Mouse (Mus musculus) erythroblast, adult 5-6 weeks (primary cell): ENCODE measurements around the gene Ackr2. TPM values are rescaled to one million over a fixed set of nuclear protein-coding genes. Genes with fewer than 3 reads are reported as not detected.

Source experiments
- ATAC-seq: replicated peaks from 2 replicates; pipeline ENCODE4 v1.8.0; 2016; ENCODE audit warnings: moderate number of reproducible peaks, mild to moderate bottlenecking, moderate TSS enrichment, inconsistent platforms; ENCODE audit not compliant: poor library complexity, low FRiP score, severe bottlenecking
- total RNA-seq, 2 experiments: library from RNA; stranded (forward) in 1 of 2; stranded (reverse) in 1 of 2; fragments of 150-400 nt in 1 of 2; fragments of 200-764, 138-1000 nt in 1 of 2; gene quantifications; 2 replicates each; pipeline versions ENCODE4 v1.2.3 to v1.2.4; 2015 to 2017; ENCODE audit warnings: low replicate concordance in 2 of 2

Gene Ackr2
- total RNA-seq (2015; ENCODE audit: low replicate concordance) = not detected in 2 replicates
- 0.09 TPM in 1 of 2 replicates, not detected in the other for total RNA-seq (2017; ENCODE audit: low replicate concordance)

- no peak for ATAC-seq
Observed at GRCm38 (mm10) chr9:121898245-121898644, at the start of gene Ackr2. Ackr2 (plus strand) TSS chr9:121898355.

DNA sequence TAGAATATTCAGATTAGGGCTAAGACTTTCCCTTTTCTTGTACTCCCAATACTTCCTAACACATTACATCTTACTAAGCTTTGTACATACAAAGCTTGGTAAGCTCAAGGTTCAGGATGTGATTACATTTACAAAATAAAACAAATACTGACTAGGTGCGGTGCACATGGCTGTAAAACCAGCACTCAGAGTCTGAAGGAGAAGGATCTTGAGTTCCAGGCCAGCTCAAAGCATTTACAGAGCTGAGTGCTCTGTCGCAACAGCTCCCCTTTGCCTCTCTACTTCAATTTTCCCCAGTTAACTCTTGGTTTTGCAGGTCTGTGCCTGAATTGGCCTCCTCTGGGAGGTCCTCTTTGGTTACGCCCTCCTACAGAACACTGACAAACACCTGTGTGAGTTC is 43.9 kb upstream of the Ackr2 start:
- ATAC-seq = no peak

- peak; percentile 51 for ATAC-seq
Observed at GRCm38 (mm10) chr9:121856649-121857416, 41.3 kb upstream of the Ackr2 start.

DNA sequence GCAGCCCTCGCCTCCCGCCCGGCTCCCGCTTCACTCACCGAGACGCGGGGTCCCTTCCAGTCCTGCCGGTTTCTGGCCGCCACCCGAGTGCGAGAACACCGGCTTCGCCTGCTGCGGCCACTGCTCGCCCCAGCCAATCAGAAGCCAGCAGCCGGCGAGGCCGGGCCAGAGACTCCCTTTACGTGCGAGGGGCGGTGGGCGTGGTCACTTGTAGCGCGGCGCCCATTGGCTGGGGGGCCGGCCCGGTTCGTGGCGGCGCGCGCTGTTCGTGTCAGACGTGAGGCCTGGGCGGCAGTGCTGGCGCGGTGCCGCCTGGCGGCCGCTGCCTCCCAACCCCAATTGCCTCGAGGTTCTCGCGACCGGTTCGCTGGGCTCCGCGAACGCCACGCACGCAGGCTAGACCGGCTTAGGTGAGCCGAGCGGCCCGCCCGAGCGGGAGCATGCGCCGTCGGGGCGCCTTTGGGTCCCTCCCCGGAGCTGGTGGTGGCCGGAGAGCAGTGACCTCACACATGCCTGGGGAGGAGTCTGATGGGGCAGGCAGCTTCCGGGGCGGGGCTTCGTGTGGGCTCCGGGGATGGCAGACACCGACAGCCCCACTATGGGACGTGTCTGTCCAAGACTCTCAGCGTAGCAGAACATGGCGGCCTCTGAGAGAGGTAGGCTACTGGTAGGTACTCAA is 40.5 kb upstream of the Ackr2 start:
- ATAC-seq = peak; percentile 94

DNA sequence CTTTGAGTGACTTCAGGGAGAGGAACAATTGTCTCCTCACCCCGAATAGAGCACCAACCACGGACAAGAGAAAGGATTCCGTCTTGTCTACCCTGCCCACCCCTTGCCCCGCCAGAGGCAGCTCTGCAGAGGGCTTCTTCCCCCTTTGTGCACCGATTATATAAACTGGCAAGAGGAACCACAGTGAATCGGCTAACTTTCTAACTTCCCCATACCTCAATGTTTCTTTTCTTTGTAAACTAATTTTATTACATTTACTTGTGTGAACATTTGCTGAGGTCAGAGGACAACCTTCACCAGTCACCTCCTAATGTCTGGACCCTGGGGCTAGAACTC is 40.0 kb upstream of the Ackr2 start, which contains the start of gene Higd1a:
Gene Higd1a, minus strand, starts transcription at position 210 of the 336 bp plus-strand sequence.
- ATAC-seq = no peak

- no peak for ATAC-seq
Observed at GRCm38 (mm10) chr9:121859345-121859744, 38.8 kb upstream of the Ackr2 start.

DNA sequence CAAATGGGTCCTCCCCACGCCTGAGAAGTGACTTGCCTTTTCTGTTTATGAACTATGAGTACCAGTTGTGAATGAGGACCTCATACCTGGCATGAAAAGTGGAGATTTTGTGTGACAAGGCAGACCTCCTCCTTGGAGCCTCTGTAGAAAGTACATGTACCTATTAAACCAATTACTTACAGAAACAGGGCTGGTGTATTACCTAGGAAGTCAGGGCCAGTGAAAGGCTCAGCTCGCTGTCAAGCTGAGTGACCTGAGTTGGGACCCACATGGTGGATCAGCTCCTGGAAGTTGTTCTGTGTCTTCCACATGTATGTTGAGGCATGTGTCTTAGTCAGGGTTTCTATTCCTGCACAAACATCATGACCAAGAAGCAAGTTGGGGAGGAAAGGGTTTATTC is 37.2 kb upstream of the Ackr2 start:
- no peak for ATAC-seq

- ATAC-seq = no peak
Observed at GRCm38 (mm10) chr9:121864837-121865236, 33.3 kb upstream of the Ackr2 start.

DNA sequence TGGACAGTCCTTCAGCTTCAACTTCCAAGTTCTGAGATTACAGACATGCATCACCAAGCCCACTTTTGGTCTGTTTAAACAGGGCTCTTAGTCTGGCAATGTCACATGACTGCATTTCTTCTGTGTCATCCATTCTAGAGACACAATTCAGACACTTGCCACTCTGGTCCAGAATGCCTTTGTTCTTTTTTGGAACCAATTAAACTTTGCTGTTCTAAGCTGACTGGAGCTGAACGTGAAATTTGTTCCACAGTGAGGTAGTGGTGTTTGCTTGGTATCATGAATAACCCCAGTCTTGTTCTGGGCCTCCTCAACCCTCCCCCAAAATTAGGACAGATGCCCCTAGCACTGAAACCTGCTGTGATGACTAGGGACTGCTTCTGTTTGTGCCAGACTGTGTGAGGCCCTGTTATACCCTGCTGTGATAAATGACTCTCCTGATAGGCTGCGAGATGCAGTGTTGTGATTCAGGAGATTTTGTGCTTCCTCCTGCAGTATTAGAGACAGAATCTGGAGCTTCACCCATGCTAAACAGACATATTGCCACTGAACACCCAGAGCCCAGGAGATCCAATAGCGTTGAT is 32.6 kb upstream of the Ackr2 start:
- no peak for ATAC-seq

GRCm38 (mm10) chr9:121867632-121868031 is 30.5 kb upstream of the Ackr2 start:
- ATAC-seq = no peak

GRCm38 (mm10) chr9:121868236-121868635 is 29.9 kb upstream of the Ackr2 start:
- ATAC-seq = no peak

- ATAC-seq = no peak
Observed at GRCm38 (mm10) chr9:121869432-121869831, 28.7 kb upstream of the Ackr2 start.

- ATAC-seq = no peak
Observed at GRCm38 (mm10) chr9:121869973-121870515, 28.1 kb upstream of the Ackr2 start.

DNA sequence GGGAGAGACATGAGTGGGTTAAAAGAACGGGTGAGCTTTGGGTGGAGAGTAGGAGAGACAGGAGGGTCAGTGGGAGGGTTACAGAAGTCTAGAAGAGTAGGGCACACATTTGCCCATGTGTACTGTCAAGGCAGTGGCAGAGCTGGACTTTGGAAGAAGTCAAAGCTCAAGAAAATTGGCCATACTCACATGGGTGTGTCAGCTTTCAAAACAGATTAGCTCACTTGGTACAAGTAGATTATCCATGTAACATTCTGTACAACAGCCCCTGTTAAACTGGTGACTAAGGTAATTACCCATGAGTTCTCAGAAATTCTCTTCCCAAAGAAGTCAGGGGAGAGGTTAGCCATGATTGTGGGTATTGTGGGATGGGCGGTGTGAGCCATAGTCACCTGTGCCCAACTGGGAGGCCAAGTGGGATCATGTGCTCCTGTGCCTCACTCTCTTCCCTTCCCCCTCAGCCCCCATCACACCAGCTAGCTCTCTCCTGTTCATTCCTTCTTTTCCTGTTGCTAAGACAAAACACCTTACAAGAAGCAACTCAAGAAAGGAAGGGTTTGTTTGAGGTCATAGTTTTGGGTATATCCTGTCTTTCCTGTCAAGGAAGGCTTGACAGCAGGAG is 26.0 kb upstream of the Ackr2 start:
- no peak for ATAC-seq

DNA sequence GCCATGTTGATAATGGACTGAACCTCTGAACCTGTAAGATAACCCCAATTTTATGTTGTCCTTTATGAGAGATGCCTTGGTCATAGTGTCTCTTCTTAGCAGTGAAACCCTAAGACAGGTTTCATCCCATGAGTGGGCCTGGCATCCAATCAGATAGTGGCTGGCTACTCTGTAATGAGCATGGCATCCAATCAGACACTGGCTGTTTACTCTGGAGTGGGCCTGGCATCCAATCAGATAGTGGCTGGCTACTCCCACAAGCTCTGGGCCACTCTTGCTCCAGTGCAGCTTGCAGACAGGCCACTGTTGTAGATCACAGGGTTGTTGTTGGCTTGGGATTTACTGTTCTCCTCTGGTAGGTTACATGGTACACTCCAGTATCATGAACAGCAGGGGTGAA is 24.6 kb upstream of the Ackr2 start:
- no peak for ATAC-seq

DNA sequence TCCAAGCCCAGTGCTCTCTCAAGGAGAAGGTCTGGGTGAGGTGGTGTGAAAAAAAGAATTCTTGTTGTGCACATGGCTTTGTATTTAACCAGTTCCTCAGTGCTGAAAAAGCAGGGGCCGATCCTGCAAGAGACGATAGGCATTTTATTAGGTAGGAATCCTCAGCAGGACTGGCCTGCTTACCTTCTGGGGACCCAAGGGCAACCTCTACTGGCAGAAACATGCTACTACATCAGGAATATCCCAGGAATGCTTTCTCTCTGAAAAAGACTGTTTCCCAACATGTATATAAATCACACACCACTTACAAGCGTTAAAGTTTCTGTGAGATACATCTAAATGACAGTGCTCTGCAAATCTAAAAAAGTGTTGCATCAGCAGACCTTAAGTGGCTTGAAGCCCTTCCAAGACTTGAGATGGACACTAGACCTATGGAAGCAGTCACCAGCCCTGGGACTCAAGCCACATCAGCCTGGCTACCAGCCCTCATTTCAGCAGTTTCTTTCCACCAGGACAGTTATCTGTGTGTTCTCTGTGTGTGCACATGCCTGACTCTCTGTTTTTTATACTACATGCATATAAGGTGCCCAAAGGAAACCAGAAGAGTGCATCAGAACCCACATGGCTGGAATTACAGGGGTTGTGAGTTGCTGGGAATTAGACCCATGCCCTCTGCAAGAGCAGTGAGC is 21.0 kb upstream of the Ackr2 start:
- peak; percentile 65 for ATAC-seq

DNA sequence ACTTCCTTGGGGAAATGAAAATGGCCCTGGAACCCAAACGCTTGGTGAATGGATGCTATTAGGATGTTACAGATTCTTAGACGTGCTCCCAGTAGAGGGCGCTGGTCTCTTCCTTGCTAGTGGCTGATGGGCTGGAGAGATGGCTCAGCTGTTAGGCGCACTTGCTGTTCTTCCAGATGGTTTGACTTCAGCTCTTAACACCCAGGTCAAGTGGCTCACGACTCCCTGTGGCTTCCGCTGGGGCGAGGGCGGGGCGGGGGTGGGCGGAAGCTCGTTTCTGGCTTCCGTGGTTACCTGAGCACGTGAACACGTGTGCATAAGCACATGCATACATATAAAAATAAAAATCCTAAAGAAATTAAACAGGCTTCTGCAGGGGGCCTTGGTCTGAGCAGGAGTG is 17.3 kb upstream of the Ackr2 start:
- ATAC-seq = no peak

- ATAC-seq = no peak
Observed at GRCm38 (mm10) chr9:121881301-121881700, 16.9 kb upstream of the Ackr2 start.

- no peak for ATAC-seq
Observed at GRCm38 (mm10) chr9:121882015-121882457, 16.1 kb upstream of the Ackr2 start.
